Mouse (Mus musculus) MEL (cell line): ENCODE results near the gene Bscl2. TPM values are rescaled to one million over a fixed set of nuclear protein-coding genes. Genes with fewer than 3 reads are reported as not detected.

ENCODE experiments used
- DNase-seq: peaks from one replicate; pipeline ENCODE4 v3.0.0; 2011; ENCODE audit warnings: low read depth, low spot score
- H3K27ac ChIP-seq: 2 replicates; pipeline ENCODE4 v1.5.1; 2012; ENCODE audit warnings: low read depth, mild to moderate bottlenecking, control low read depth, low read length, moderate library complexity; ENCODE audit not compliant: control insufficient read depth
- H3K27me3 ChIP-seq, 2 experiments: fragments of 150-350 bp in 1 of 2; sonication (generic) in 1 of 2; 2 replicates each; pipeline ENCODE4 v1.6.1; 2012; ENCODE audit warnings: low read length in 2 of 2, mild to moderate bottlenecking in 2 of 2, improper control_type of control experiment in 1 of 2, moderate library complexity in 1 of 2; ENCODE audit not compliant: insufficient read depth in 2 of 2, control insufficient read depth in 1 of 2
- H3K36me3 ChIP-seq, 2 experiments: 2 replicates each; pipeline ENCODE4 v1.6.1; 2012 to 2014; ENCODE audit warnings: low read length in 2 of 2, improper control_type of control experiment in 1 of 2, inconsistent platforms in 1 of 2, mild to moderate bottlenecking in 1 of 2; ENCODE audit not compliant: insufficient read depth in 2 of 2, control insufficient read depth in 1 of 2
- H3K4me1 ChIP-seq, 2 experiments: fragments of 150-350 bp in 1 of 2; sonication (generic) in 1 of 2; 2 replicates each; pipeline ENCODE4 v1.6.1; 2012; ENCODE audit warnings: low read length in 2 of 2, improper control_type of control experiment in 1 of 2, mild to moderate bottlenecking in 1 of 2; ENCODE audit not compliant: insufficient read depth in 2 of 2, control insufficient read depth in 1 of 2
- H3K4me3 ChIP-seq, 2 experiments: fragments of 150-350 bp in 1 of 2; sonication (generic) in 1 of 2; 2 replicates each; pipeline ENCODE4 v1.5.1; 2012; ENCODE audit warnings: low read depth in 2 of 2, low read length in 2 of 2, mild to moderate bottlenecking in 2 of 2, moderate library complexity in 2 of 2, control low read depth in 1 of 2, improper control_type of control experiment in 1 of 2; ENCODE audit not compliant: control insufficient read depth in 1 of 2, insufficient read depth in 1 of 2
- H3K79me2 ChIP-seq: 2 replicates; pipeline ENCODE4 v1.6.1; 2012; ENCODE audit warnings: mild to moderate bottlenecking, low read length, moderate library complexity; ENCODE audit not compliant: control insufficient read depth, poor library complexity, insufficient read depth
- H3K9ac ChIP-seq: 2 replicates; pipeline ENCODE4 v1.6.1; 2012; ENCODE audit warnings: low read depth, mild to moderate bottlenecking, control low read depth, low read length, moderate library complexity; ENCODE audit not compliant: control insufficient read depth, poor library complexity, severe bottlenecking
- H3K9me3 ChIP-seq: fragments of 150-350 bp; sonication (generic); replicated peaks from 2 replicates; pipeline ENCODE4 v1.6.1; 2012; ENCODE audit warnings: mild to moderate bottlenecking, low read length, improper control_type of control experiment, moderate library complexity; ENCODE audit not compliant: insufficient read depth
- BHLHE40 ChIP-seq: IDR thresholded peaks from 2 replicates; pipeline ENCODE4 v1.6.1; 2012; ENCODE audit warnings: low read depth, mild to moderate bottlenecking, inconsistent platforms, low read length, improper control_type of control experiment, borderline replicate concordance
- CHD2 ChIP-seq: IDR thresholded peaks from 2 replicates; pipeline ENCODE4 v1.6.1; 2011; ENCODE audit warnings: low read length, improper control_type of control experiment
- E2F4 ChIP-seq: IDR thresholded peaks from 2 replicates; pipeline ENCODE4 v1.6.1; 2011; ENCODE audit warnings: low read depth, low read length, improper control_type of control experiment, borderline replicate concordance
- ETS1 ChIP-seq: IDR thresholded peaks from 2 replicates; pipeline ENCODE4 v1.6.1; 2012; ENCODE audit warnings: low read depth, mild to moderate bottlenecking, inconsistent platforms, low read length, improper control_type of control experiment, moderate library complexity
- GABPA ChIP-seq: IDR thresholded peaks from 2 replicates; pipeline ENCODE4 v1.6.1; 2012; ENCODE audit warnings: low read depth, mild to moderate bottlenecking, inconsistent platforms, low read length, improper control_type of control experiment, moderate library complexity
- JUND ChIP-seq: IDR thresholded peaks from 2 replicates; pipeline ENCODE4 v1.6.1; 2011; ENCODE audit warnings: low read depth, mild to moderate bottlenecking, improper control_type of control experiment, low read length
- MAFK ChIP-seq: IDR thresholded peaks from 2 replicates; pipeline ENCODE4 v1.6.1; 2011; ENCODE audit warnings: low read depth, mild to moderate bottlenecking, low read length, improper control_type of control experiment, borderline replicate concordance
- MAX ChIP-seq: IDR thresholded peaks from 2 replicates; pipeline ENCODE4 v1.6.1; 2011; ENCODE audit warnings: low read length, improper control_type of control experiment
- NRF1 ChIP-seq: IDR thresholded peaks from 2 replicates; pipeline ENCODE4 v1.6.1; 2014; ENCODE audit warnings: low read depth, mild to moderate bottlenecking, inconsistent platforms, low read length, improper control_type of control experiment, moderate library complexity; ENCODE audit not compliant: poor library complexity, insufficient read depth, severe bottlenecking
- POLR2AphosphoS2 ChIP-seq: IDR thresholded peaks from 2 replicates; pipeline ENCODE4 v1.6.1; 2011; ENCODE audit warnings: low read length, improper control_type of control experiment
- POLR2AphosphoS5 ChIP-seq: IDR thresholded peaks from 2 replicates; pipeline ENCODE4 v1.6.1; 2012; ENCODE audit warnings: low read depth, borderline replicate concordance, mild to moderate bottlenecking, inconsistent platforms, low read length, moderate library complexity, mixed read lengths
- RAD21 ChIP-seq: IDR thresholded peaks from 2 replicates; pipeline ENCODE4 v1.6.1; 2011; ENCODE audit warnings: mild to moderate bottlenecking, low read depth, low read length, improper control_type of control experiment
- TAL1 ChIP-seq: IDR thresholded peaks from 2 replicates; pipeline ENCODE4 v1.6.1; 2012; ENCODE audit warnings: mild to moderate bottlenecking, inconsistent platforms, low read length, moderate library complexity, mixed read lengths
- USF2 ChIP-seq, 2 experiments: IDR thresholded peaks; 2 replicates each; pipeline ENCODE4 v1.6.1; 2011 to 2012; ENCODE audit warnings: improper control_type of control experiment in 2 of 2, low read length in 2 of 2, borderline replicate concordance in 1 of 2, inconsistent platforms in 1 of 2, low read depth in 1 of 2, mild to moderate bottlenecking in 1 of 2; ENCODE audit not compliant: insufficient read depth in 1 of 2
- ZC3H11A ChIP-seq: IDR thresholded peaks from 2 replicates; pipeline ENCODE4 v1.6.1; 2012; ENCODE audit warnings: low read depth, mild to moderate bottlenecking, inconsistent platforms, low read length, improper control_type of control experiment
- ZMIZ1 ChIP-seq: IDR thresholded peaks from 2 replicates; pipeline ENCODE4 v1.6.1; 2012; ENCODE audit warnings: low read depth, mild to moderate bottlenecking, inconsistent platforms, low read length, improper control_type of control experiment, moderate library complexity
- ZNF384 ChIP-seq: IDR thresholded peaks from 2 replicates; pipeline ENCODE4 v1.6.1; 2012; ENCODE audit warnings: low read depth, mild to moderate bottlenecking, inconsistent platforms, low read length, improper control_type of control experiment
- polyA plus RNA-seq, 2 experiments: library from polyadenylated mRNA; stranded (reverse) in 1 of 2; unstranded in 1 of 2; fragments of >175 nt in 1 of 2; fragments of >200 nt in 1 of 2; gene quantifications; 2 replicates each; pipeline versions ENCODE4 v1.2.1 to v1.2.4; 2012; ENCODE audit warnings: low replicate concordance in 2 of 2, low read depth in 1 of 2; ENCODE audit not compliant: insufficient read length in 2 of 2, insufficient read depth in 1 of 2, missing spikeins in 1 of 2
- total RNA-seq: library from RNA; depleted of rRNA; stranded (reverse); fragments of 300-350 nt; gene quantifications from 2 replicates; pipeline ENCODE4 v1.2.3, GENCODE M21; 2012

Gene Bscl2
- total and polyA plus RNA-seq, 3 experiments: 26.0 to 51.3 TPM; not detected in 1

DNA sequence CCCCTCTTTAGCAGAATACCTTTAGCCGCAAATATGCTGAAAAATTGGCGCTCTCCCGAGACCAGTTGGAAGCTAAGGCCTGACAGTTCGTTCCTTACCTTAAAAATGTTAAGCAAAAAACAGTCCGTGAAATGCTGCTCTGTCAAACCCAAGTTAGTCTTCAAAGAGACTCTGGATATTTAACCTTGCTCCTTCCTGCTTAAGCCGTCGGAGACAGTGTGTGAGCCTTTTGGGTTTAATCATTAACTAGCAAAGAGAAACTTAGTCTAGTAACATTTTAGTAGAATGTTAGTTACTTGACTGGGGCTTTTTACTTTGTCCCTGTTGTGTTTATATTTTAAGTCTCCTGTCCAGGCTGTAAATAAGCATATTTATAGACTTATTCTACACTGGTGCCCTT, 16.1 kb upstream of the Bscl2 start (continued):
- TF ChIP-seq NRF1 (no peak), E2F4 (no peak), ZC3H11A (no peak)
- TF ChIP-seq, all 39 proteins: peak for 0

DNA sequence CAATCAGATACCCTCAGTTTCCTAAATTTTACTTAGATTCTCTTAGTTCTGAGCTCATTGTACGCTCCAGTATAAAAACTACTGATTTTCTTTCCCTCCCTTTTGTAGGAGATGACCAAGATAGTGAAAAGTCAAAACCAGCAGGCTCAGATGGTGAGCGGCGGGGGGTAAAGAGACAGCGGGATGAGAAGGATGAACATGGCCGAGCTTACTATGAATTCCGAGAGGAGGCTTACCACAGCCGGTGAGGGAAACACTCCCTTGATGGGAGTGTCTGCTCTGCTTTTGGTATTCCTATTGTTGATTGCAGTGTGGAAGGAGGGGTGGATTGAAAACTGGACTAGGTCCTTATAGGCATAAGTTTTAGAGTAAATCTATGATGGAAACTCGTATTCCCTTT, 14.6 kb upstream of the Bscl2 start:
- Histone ChIP-seq H3K36me3 (peaks cover 20 to 41% of the 10 kb centered on the region in 2 experiments), H3K9me3 (no peaks in the 10 kb centered on the region), H3K79me2 (peaks cover 49% of the 10 kb centered on the region), H3K4me3 (no peak overlapping the region), H3K4me1 (peaks cover 2 to 5% of the 10 kb centered on the region in 2 experiments; a peak in 1 of 4 replicates), H3K27ac (no peak overlapping the region), H3K9ac (peak overlapping the region; percentile 19; the same call in 1 of the 2 replicates), H3K27me3 (no peaks in the 10 kb centered on the region)
- TF ChIP-seq USF2 (IDR thresholded peaks at IDR 0.05; ENCODE audit: borderline replicate concordance in 1 of 2, insufficient read depth in 1 of 2, low read depth in 1 of 2, low read length in 2 of 2) (no peak), RAD21 (no peak), ETS1 (no peak), BHLHE40 (no peak), MAX (no peak), CHD2 (no peak)
- DNase-seq: no peak

GRCm38 (mm10) chr19:8829660-8830059, 7.6 kb upstream of the Bscl2 start, which contains the start of gene AC129217.1:
Gene AC129217.1, plus strand, starts transcription at chr19:8829773.
- Histone ChIP-seq H3K4me3 (no peak within 1 kb of the TSS), H3K36me3 (peaks cover 2 to 62% of the 10 kb centered on the region in 2 experiments; a peak in 3 of 4 replicates), H3K27ac (no peak within 1 kb of the TSS), H3K9me3 (no peaks in the 10 kb centered on the region), H3K27me3 (no peaks in the 10 kb centered on the region), H3K79me2 (peaks cover 5% of the 10 kb centered on the region; the same call in 1 of the 2 replicates), H3K4me1 (no peaks in the 10 kb centered on the region; a peak in 1 of 4 replicates), H3K9ac (no peak within 1 kb of the TSS)
- TF ChIP-seq USF2 (IDR thresholded peaks at IDR 0.05; ENCODE audit: borderline replicate concordance in 1 of 2, insufficient read depth in 1 of 2, low read depth in 1 of 2, low read length in 2 of 2): no peak
- TF ChIP-seq GABPA: no peak
- no peak for TF ChIP-seq POLR2AphosphoS2
- TF ChIP-seq TAL1: no peak
- TF ChIP-seq ZNF384: no peak
- TF ChIP-seq MAFK: no peak
- TF ChIP-seq JUND: no peak
- TF ChIP-seq MAX: no peak
- TF ChIP-seq POLR2AphosphoS5: no peak
- TF ChIP-seq ZMIZ1: no peak
- TF ChIP-seq CHD2: no peak
- DNase-seq: peak; percentile 40
